Mouse (Mus musculus): ENCODE results near the gene Rxfp4.
"Not testable (repeated sequence)": the region's sequence is repeated elsewhere in the genome, so short reads cannot be mapped to it uniquely, and the experiment has no call there.

The Rxfp4 gene

DNA sequence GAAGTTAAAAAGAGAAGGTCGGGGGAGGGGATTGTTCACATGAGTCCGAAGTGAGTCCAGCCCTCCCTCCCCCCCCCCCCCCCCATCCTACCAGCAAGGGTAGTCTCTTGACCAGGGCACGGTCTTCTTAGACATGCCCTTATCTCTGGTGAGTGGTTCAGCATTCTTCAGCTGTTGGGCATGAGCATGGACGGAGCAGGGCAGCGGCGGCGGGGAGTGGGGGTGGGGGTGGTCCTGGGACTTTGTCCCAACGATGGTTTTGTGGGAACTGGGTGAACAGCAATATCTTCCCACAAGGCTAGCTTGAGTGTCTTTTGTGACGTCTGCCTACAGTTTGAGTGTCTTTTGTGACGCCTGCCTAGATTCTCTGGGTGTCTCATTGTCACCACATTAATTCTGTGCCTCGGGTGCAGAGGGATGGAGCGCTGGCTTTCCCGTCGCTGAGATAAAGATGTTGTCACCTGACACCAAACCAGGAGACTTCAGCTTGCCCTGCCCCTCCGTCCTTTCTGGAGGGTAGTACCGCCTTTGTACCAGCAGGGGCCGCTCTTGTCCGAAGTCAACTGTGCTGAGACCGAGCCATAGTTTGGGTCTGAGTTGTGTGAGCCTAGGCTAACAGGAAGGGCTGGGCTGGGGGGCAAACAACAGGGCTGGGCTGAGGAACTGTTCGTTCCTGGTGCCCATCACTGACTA is 45.7 kb downstream of the Rxfp4 start:
- DNase-seq, result peak; percentile 90

DNA sequence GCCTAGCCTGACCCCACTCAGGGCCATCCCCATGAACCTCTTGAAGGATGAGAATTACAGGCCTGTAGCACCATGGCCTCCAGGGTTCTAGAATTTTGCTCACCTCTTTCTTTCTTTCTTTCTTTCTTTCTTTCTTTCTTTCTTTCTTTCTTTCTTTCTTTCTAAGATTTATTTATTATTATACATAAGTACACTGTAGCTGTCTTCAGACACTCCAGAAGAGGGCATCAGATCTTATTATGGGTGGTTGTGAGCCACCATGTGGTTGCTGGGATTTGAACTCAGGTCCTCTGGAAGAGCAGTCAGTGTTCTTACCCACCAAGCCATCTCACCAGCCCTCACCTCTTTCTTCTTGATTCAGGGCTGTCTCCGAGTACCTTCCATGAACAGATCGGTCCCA is 47.3 kb downstream of the Rxfp4 start, which contains the start of gene Arhgef2:
Gene Arhgef2 (plus strand): TSS at position 301 of the 400 bp plus-strand sequence.
- not testable (repeated sequence) for DNase-seq

DNA sequence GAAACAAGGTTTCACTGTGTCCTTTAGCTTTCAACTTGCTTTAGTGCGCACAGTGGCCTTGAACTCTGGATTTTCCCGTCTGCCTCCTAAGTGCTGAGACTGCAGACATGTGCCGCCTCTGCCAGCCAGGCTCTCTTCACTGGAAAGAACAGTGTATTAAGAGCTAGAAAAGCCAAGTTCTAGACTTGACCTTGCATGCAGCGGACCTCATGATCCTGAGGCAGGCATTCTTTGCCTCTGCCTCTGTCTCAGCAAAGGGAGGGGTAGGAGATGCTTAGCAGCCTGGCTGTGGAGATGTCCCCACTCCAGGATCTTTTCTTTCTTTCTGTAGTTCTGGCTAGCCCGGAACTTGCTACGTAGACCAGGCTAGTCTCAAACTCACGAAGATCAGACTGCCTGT is 48.1 kb downstream of the Rxfp4 start:
- DNase-seq, result no peak

DNA sequence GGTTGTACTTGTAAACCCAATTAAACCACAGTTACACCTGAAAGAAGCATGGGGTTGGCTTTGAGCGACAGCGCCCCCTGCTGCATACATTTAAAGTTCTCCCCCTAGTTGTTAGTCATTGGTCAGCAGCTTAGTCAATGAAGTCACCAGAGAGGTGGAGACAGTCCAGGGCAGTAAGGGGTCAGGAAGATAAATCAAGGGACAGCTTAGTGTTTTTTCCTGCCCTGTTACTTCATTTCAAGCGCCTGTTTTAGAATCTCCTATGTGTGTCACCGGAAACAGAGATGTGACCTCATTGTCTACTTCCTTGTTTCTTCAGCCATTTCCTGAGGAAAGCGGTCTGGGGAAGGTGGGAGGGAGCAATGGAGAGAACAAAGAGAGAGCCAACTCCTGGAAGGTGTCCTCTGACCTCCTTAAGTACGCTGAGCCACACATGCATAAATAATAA is 49.2 kb downstream of the Rxfp4 start:
- peak; percentile 81 for DNase-seq

DNA sequence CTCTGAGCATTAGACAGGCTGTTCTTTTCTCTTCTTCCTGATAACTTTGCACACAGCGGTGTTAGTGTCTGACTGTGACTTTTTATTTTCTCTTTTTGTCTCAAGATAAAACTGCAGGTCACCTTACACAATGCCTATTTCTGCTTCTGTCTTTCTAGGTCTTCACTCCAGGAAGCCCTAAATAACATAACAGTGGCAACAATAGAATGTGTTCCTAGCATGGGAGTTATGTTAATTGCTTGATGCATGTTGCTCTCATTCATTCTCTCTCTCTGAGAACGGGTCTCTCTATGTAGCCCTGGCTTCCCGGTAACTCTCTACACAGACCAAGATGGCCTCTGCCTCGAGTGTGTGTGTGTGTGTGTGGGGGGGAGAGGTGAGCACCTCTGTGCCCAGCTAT is 50.5 kb downstream of the Rxfp4 start:
- no peak for DNase-seq

Data from thymus, postnatal 14 days (tissue).